Mouse (Mus musculus) MEL (cell line): ENCODE measurements around the gene Dus4l. TPM values are rescaled to one million over a fixed set of nuclear protein-coding genes. Genes with fewer than 3 reads are reported as not detected.

Source experiments
- DNase-seq: peaks from one replicate; pipeline ENCODE4 v3.0.0; 2011; ENCODE audit warnings: low read depth, low spot score
- H3K27ac ChIP-seq: 2 replicates; pipeline ENCODE4 v1.5.1; 2012; ENCODE audit warnings: low read depth, mild to moderate bottlenecking, control low read depth, low read length, moderate library complexity; ENCODE audit not compliant: control insufficient read depth
- H3K27me3 ChIP-seq, 2 experiments: fragments of 150-350 bp in 1 of 2; sonication (generic) in 1 of 2; 2 replicates each; pipeline ENCODE4 v1.6.1; 2012; ENCODE audit warnings: low read length in 2 of 2, mild to moderate bottlenecking in 2 of 2, improper control_type of control experiment in 1 of 2, moderate library complexity in 1 of 2; ENCODE audit not compliant: insufficient read depth in 2 of 2, control insufficient read depth in 1 of 2
- H3K36me3 ChIP-seq, 2 experiments: 2 replicates each; pipeline ENCODE4 v1.6.1; 2012 to 2014; ENCODE audit warnings: low read length in 2 of 2, improper control_type of control experiment in 1 of 2, inconsistent platforms in 1 of 2, mild to moderate bottlenecking in 1 of 2; ENCODE audit not compliant: insufficient read depth in 2 of 2, control insufficient read depth in 1 of 2
- H3K4me1 ChIP-seq, 2 experiments: fragments of 150-350 bp in 1 of 2; sonication (generic) in 1 of 2; 2 replicates each; pipeline ENCODE4 v1.6.1; 2012; ENCODE audit warnings: low read length in 2 of 2, improper control_type of control experiment in 1 of 2, mild to moderate bottlenecking in 1 of 2; ENCODE audit not compliant: insufficient read depth in 2 of 2, control insufficient read depth in 1 of 2
- H3K4me3 ChIP-seq, 2 experiments: fragments of 150-350 bp in 1 of 2; sonication (generic) in 1 of 2; 2 replicates each; pipeline ENCODE4 v1.5.1; 2012; ENCODE audit warnings: low read depth in 2 of 2, low read length in 2 of 2, mild to moderate bottlenecking in 2 of 2, moderate library complexity in 2 of 2, control low read depth in 1 of 2, improper control_type of control experiment in 1 of 2; ENCODE audit not compliant: control insufficient read depth in 1 of 2, insufficient read depth in 1 of 2
- H3K79me2 ChIP-seq: 2 replicates; pipeline ENCODE4 v1.6.1; 2012; ENCODE audit warnings: mild to moderate bottlenecking, low read length, moderate library complexity; ENCODE audit not compliant: control insufficient read depth, poor library complexity, insufficient read depth
- H3K9ac ChIP-seq: 2 replicates; pipeline ENCODE4 v1.6.1; 2012; ENCODE audit warnings: low read depth, mild to moderate bottlenecking, control low read depth, low read length, moderate library complexity; ENCODE audit not compliant: control insufficient read depth, poor library complexity, severe bottlenecking
- H3K9me3 ChIP-seq: fragments of 150-350 bp; sonication (generic); replicated peaks from 2 replicates; pipeline ENCODE4 v1.6.1; 2012; ENCODE audit warnings: mild to moderate bottlenecking, low read length, improper control_type of control experiment, moderate library complexity; ENCODE audit not compliant: insufficient read depth
- BHLHE40 ChIP-seq: IDR thresholded peaks from 2 replicates; pipeline ENCODE4 v1.6.1; 2012; ENCODE audit warnings: low read depth, mild to moderate bottlenecking, inconsistent platforms, low read length, improper control_type of control experiment, borderline replicate concordance
- CTCF ChIP-seq, 3 experiments: IDR thresholded peaks in 2 of 3; conservative IDR thresholded peaks in 1 of 3; 2 replicates each; pipeline ENCODE4 v1.5.1; 2011 to 2012; ENCODE audit warnings: low read length in 3 of 3, low read depth in 2 of 3, mild to moderate bottlenecking in 2 of 3, improper control_type of control experiment in 1 of 3, inconsistent platforms in 1 of 3, mixed read lengths in 1 of 3, moderate library complexity in 1 of 3; ENCODE audit not compliant: control insufficient read depth in 1 of 3, insufficient read depth in 1 of 3, poor library complexity in 1 of 3, severe bottlenecking in 1 of 3
- E2F4 ChIP-seq: IDR thresholded peaks from 2 replicates; pipeline ENCODE4 v1.6.1; 2011; ENCODE audit warnings: low read depth, low read length, improper control_type of control experiment, borderline replicate concordance
- ELF1 ChIP-seq: IDR thresholded peaks from 2 replicates; pipeline ENCODE4 v1.6.1; 2014; ENCODE audit warnings: low read depth, mild to moderate bottlenecking, inconsistent platforms, low read length, improper control_type of control experiment, moderate library complexity
- ETS1 ChIP-seq: IDR thresholded peaks from 2 replicates; pipeline ENCODE4 v1.6.1; 2012; ENCODE audit warnings: low read depth, mild to moderate bottlenecking, inconsistent platforms, low read length, improper control_type of control experiment, moderate library complexity
- HCFC1 ChIP-seq: IDR thresholded peaks from 2 replicates; pipeline ENCODE4 v1.6.1; 2012; ENCODE audit warnings: low read depth, mild to moderate bottlenecking, inconsistent platforms, low read length, improper control_type of control experiment, moderate library complexity
- KAT2A ChIP-seq: conservative IDR thresholded peaks from 2 replicates; pipeline ENCODE4 v1.6.1; 2012; ENCODE audit warnings: low read depth, low read length, improper control_type of control experiment, inconsistent platforms
- MAFK ChIP-seq: IDR thresholded peaks from 2 replicates; pipeline ENCODE4 v1.6.1; 2011; ENCODE audit warnings: low read depth, mild to moderate bottlenecking, low read length, improper control_type of control experiment, borderline replicate concordance
- MAZ ChIP-seq: IDR thresholded peaks from 2 replicates; pipeline ENCODE4 v1.6.1; 2012; ENCODE audit warnings: low read depth, mild to moderate bottlenecking, inconsistent platforms, low read length, improper control_type of control experiment
- MYC ChIP-seq: IDR thresholded peaks from 2 replicates; pipeline ENCODE4 v1.6.1; 2011; ENCODE audit warnings: low read depth, mild to moderate bottlenecking, low read length, improper control_type of control experiment, moderate library complexity
- NELFE ChIP-seq: IDR thresholded peaks from 2 replicates; pipeline ENCODE4 v1.6.1; 2011; ENCODE audit warnings: low read depth, low read length, improper control_type of control experiment
- NRF1 ChIP-seq: IDR thresholded peaks from 2 replicates; pipeline ENCODE4 v1.6.1; 2014; ENCODE audit warnings: low read depth, mild to moderate bottlenecking, inconsistent platforms, low read length, improper control_type of control experiment, moderate library complexity; ENCODE audit not compliant: poor library complexity, insufficient read depth, severe bottlenecking
- POLR2AphosphoS2 ChIP-seq: IDR thresholded peaks from 2 replicates; pipeline ENCODE4 v1.6.1; 2011; ENCODE audit warnings: low read length, improper control_type of control experiment
- TCF12 ChIP-seq: IDR thresholded peaks from 2 replicates; pipeline ENCODE4 v1.6.1; 2014; ENCODE audit warnings: low read depth, mild to moderate bottlenecking, inconsistent platforms, low read length, improper control_type of control experiment, moderate library complexity
- UBTF ChIP-seq: IDR thresholded peaks from 2 replicates; pipeline ENCODE4 v1.6.1; 2012; ENCODE audit warnings: low read depth, mild to moderate bottlenecking, inconsistent platforms, low read length, improper control_type of control experiment, moderate library complexity, borderline replicate concordance; ENCODE audit not compliant: insufficient read depth
- USF1 ChIP-seq: IDR thresholded peaks from 2 replicates; pipeline ENCODE4 v1.6.1; 2014; ENCODE audit warnings: low read depth, mild to moderate bottlenecking, inconsistent platforms, low read length, improper control_type of control experiment, moderate library complexity
- ZKSCAN1 ChIP-seq: IDR thresholded peaks from 2 replicates; pipeline ENCODE4 v1.6.1; 2012; ENCODE audit warnings: low read depth, mild to moderate bottlenecking, inconsistent platforms, low read length, improper control_type of control experiment, moderate library complexity
- polyA plus RNA-seq, 2 experiments: library from polyadenylated mRNA; stranded (reverse) in 1 of 2; unstranded in 1 of 2; fragments of >175 nt in 1 of 2; fragments of >200 nt in 1 of 2; gene quantifications; 2 replicates each; pipeline versions ENCODE4 v1.2.1 to v1.2.4; 2012; ENCODE audit warnings: low replicate concordance in 2 of 2, low read depth in 1 of 2; ENCODE audit not compliant: insufficient read length in 2 of 2, insufficient read depth in 1 of 2, missing spikeins in 1 of 2
- total RNA-seq: library from RNA; depleted of rRNA; stranded (reverse); fragments of 300-350 nt; gene quantifications from 2 replicates; pipeline ENCODE4 v1.2.3, GENCODE M21; 2012

Dus4l gene
- total and polyA plus RNA-seq, 3 experiments: 11.9 to 12.1 TPM; not detected in 1

GRCm38 (mm10) chr12:31603586-31603985, 51.0 kb downstream of the Dus4l start:
- TF ChIP-seq NELFE (no peak), MAFK (no peak), TCF12 (no peak), CTCF (IDR thresholded peaks at IDR 0.05 in 2 of 3, conservative IDR thresholded peaks at IDR 0.05 in 1 of 3; ENCODE audit: control insufficient read depth in 1 of 3, insufficient read depth in 1 of 3, low read depth in 2 of 3, low read length in 3 of 3, poor library complexity in 1 of 3, severe bottlenecking in 1 of 3) (no peak), E2F4 (no peak), POLR2AphosphoS2 (no peak), ETS1 (no peak), NRF1 (no peak), USF1 (no peak), KAT2A (no peak), HCFC1 (no peak), MYC (no peak), ELF1 (no peak), MAZ (no peak)
- Histone ChIP-seq H3K4me1 (peaks cover 0 to 3% of the 10 kb centered on the region in 2 experiments; a peak in 1 of 4 replicates), H3K27me3 (no peaks in the 10 kb centered on the region), H3K27ac (no peak overlapping the region), H3K9me3 (no peaks in the 10 kb centered on the region), H3K36me3 (peaks cover 0 to 24% of the 10 kb centered on the region in 2 experiments; a peak in 3 of 4 replicates), H3K4me3 (no peak overlapping the region), H3K79me2 (no peaks in the 10 kb centered on the region), H3K9ac (no peak overlapping the region)
- no peak for DNase-seq

DNA sequence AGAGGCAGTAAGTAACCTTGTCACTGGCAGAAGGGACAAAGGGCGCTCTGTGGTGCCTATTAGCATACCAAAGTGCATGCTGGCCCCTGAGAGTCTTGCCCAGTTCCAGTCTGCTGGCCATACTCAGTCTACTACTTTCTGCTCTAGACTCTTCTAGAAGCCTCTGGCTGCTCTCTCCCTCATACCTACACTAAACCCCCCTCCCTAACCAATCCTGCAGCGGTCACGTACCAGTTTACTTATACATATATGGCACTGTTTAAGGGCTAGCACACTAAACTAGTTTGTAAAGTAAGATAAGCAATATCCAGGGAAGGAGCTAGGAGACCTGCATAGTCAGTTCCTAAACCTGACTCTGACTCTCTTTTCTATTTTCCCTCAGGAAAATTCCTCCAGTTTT, 60.3 kb downstream of the Dus4l start:
- DNase-seq: no peak
- H3K4me3 ChIP-seq: no peak overlapping the region
- H3K27me3 ChIP-seq: no peaks in the 10 kb centered on the region
- H3K79me2 ChIP-seq: no peaks in the 10 kb centered on the region
- peaks cover 0 to 2% of the 10 kb centered on the region in 2 experiments; a peak in 1 of 4 replicates for H3K4me1 ChIP-seq
- TF ChIP-seq MAZ (no peak), BHLHE40 (no peak), UBTF (no peak), MYC (no peak), CTCF (IDR thresholded peaks at IDR 0.05 in 2 of 3, conservative IDR thresholded peaks at IDR 0.05 in 1 of 3; ENCODE audit: control insufficient read depth in 1 of 3, insufficient read depth in 1 of 3, low read depth in 2 of 3, low read length in 3 of 3, poor library complexity in 1 of 3, severe bottlenecking in 1 of 3) (no peak), ZKSCAN1 (no peak)
- no peak overlapping the region for H3K27ac ChIP-seq
- no peaks in the 10 kb centered on the region for H3K9me3 ChIP-seq
- H3K9ac ChIP-seq: no peak overlapping the region
- peaks cover 0 to 15% of the 10 kb centered on the region in 2 experiments; a peak in 3 of 4 replicates for H3K36me3 ChIP-seq
